18 mouse cellular contexts compared by ENCODE assay signal in the genomic region with DNA sequence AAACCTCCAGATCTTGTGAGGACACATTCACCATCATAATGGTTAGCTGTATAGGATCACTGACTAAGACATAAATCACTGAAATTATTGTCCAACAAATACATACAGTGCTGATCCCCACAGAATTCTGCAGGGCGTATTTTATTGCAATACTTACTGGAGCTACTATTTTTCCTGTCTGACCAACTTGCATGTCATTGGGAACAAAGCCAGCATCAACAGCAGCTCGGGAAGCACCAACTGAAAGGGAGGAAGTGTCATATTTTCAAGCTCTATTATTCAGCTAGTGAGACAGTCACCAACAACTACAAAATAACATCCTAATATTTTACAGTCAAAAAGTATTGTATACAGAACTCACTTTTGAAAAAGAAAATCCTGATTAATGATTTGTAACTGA. TPM values are rescaled to one million over a fixed set of nuclear protein-coding genes. Genes with fewer than 3 reads are reported as not detected.
A peak's percentile ranks its signal among the peaks of the same experiment; 100 is the strongest.
DNase-seq lines count a peak whose midpoint lies in the region; ATAC-seq lines count a peak whose summit lies in the region.
"Had no signal": no experiment of that assay in that cellular context is flagged by ENCODE, and none has a peak within 500 bp of the region (broad histone marks: within the 10 kb centered on the region; RNA-seq: fewer than 3 reads in every experiment).

No protein-coding gene starts in this region.

- ATAC-seq in heart, embryonic 11.5 days (replicated peaks; ENCODE audit: insufficient number of reproducible peaks, low FRiP score, low TSS enrichment) = no peak
- ATAC-seq: forebrain, embryonic 15.5 days; intestine, embryonic 15.5 days; Patski had no signal

- H3K4me3 ChIP-seq in heart, embryonic 11.5 days (ENCODE audit: low read depth, low read length) = no peak overlapping the region
- H3K4me3 ChIP-seq: forebrain, embryonic 15.5 days; intestine, embryonic 15.5 days; limb, embryonic 13.5 days had no signal

- H3K27me3 ChIP-seq in heart, embryonic 11.5 days (ENCODE audit: control insufficient read depth, insufficient read depth, low read length) = no peaks in the 10 kb centered on the region
- H3K27me3 ChIP-seq: forebrain, embryonic 15.5 days; intestine, embryonic 15.5 days; limb, embryonic 13.5 days; Patski had no signal

- H3K4me1 ChIP-seq in heart, embryonic 11.5 days (ENCODE audit: control insufficient read depth, insufficient read depth, low read length) = no peaks in the 10 kb centered on the region
- H3K4me1 ChIP-seq: forebrain, embryonic 15.5 days; intestine, embryonic 15.5 days; limb, embryonic 13.5 days had no signal

- H3K9me3 ChIP-seq in heart, embryonic 11.5 days (replicated peaks; ENCODE audit: control insufficient read depth, low read length) = no peaks in the 10 kb centered on the region
- H3K9me3 ChIP-seq: forebrain, embryonic 15.5 days; intestine, embryonic 15.5 days; limb, embryonic 13.5 days had no signal

- H3K36me3 ChIP-seq in heart, embryonic 11.5 days (ENCODE audit: control insufficient read depth, insufficient read depth, low read length) = 0 out of 2 replicates have a peak, but pooled peaks cover 3% of the 10 kb centered on the region
- H3K36me3 ChIP-seq: forebrain, embryonic 15.5 days; intestine, embryonic 15.5 days had no signal

- no peak overlapping the region for H3K4me2 ChIP-seq in heart, embryonic 11.5 days
- H3K4me2 ChIP-seq: forebrain, embryonic 15.5 days; intestine, embryonic 15.5 days; limb, embryonic 13.5 days had no signal

- no peak overlapping the region for H3K27ac ChIP-seq in heart, embryonic 11.5 days (ENCODE audit: low read depth, low read length)
- H3K27ac ChIP-seq: forebrain, embryonic 15.5 days; intestine, embryonic 15.5 days; limb, embryonic 13.5 days had no signal

- peak; percentile 26 to 27 for DNase-seq in heart, adult 18-20 months
- peak; percentile 12 for DNase-seq in layer of hippocampus, adult 9-10 months (ENCODE audit: low spot score)
- no peak for DNase-seq in layer of hippocampus, adult 8-10 months (ENCODE audit: low spot score in 2 of 2)
- peak; percentile 76 for DNase-seq in adipocyte (ENCODE audit: low spot score)
- peak; percentile 20 for DNase-seq in gonadal fat pad, adult 2 months (ENCODE audit: low read depth)
- no peak for DNase-seq in right cerebral cortex, postnatal 4 days
- DNase-seq in thymus, postnatal 0 days (ENCODE audit: low spot score) = no peak
- DNase-seq: cerebellum, adult 11-12 months; gastrocnemius, postnatal 25 days had no signal

- 68% methylated on average over 2 of the region's 2 CpGs for WGBS in heart, embryonic 11.5 days (ENCODE audit: insufficient replicate concordance)

- H3K9ac ChIP-seq in heart, embryonic 11.5 days (ENCODE audit: low read depth, low read length) = no peak overlapping the region
- H3K9ac ChIP-seq: forebrain, embryonic 15.5 days; intestine, embryonic 15.5 days; limb, embryonic 13.5 days had no signal

RNA-seq across cellular contexts. Expression of a gene that starts 29.9 kb away (rescaled TPM):
- 1,000 to 10,000 TPM; 1,027 to 1,034 TPM for total RNA-seq in heart, adult 18-20 months (2021)
- polyA plus RNA-seq in heart, embryonic 11.5 days (2014; fragmentation: Nextera tagmentation; extraction: Ambion mirVana) = 283 and 296 TPM in 2 replicates
- 10 to 100 TPM; 34.6 to 44.8 (median 40.8) TPM for total RNA-seq in layer of hippocampus, adult 8-10 months (2022)
- polyA plus RNA-seq in gonadal fat pad, adult 2 months (2012; rRNA removed) = 78.7 and 86.5 TPM in 2 replicates
- 253 and 257 TPM in 2 replicates for polyA plus RNA-seq in thymus, postnatal 0 days (2015; fragmentation: Nextera tagmentation; extraction: Ambion mirVana)

RNA-seq across cellular contexts. Expression of a gene that starts 56.4 kb away (rescaled TPM):
- not detected for total RNA-seq in heart, adult 18-20 months (2021)
- 0.69 and 2.1 TPM in 2 replicates for polyA plus RNA-seq in heart, embryonic 11.5 days (2014; fragmentation: Nextera tagmentation; extraction: Ambion mirVana)
- total RNA-seq in layer of hippocampus, adult 8-10 months (2022) = under 1 TPM in 1 of 4 experiments, not detected in 3; 0.41 TPM
- polyA plus RNA-seq in gonadal fat pad, adult 2 months (2012; rRNA removed) = 0.10 TPM in 1 of 2 replicates, not detected in the other
- 2.0 TPM in 2 replicates for polyA plus RNA-seq in thymus, postnatal 0 days (2015; fragmentation: Nextera tagmentation; extraction: Ambion mirVana)
- total RNA-seq: gastrocnemius, postnatal 25 days; left cerebral cortex, adult 8-10 months; megakaryocyte-erythroid progenitor cell, adult 5-6 weeks; neutrophil, adult 5-6 weeks had no signal
- polyA plus RNA-seq: cortical plate, adult 2 months had no signal

Comparison
In these comparisons a context has a peak if more than half of its experiments do, and no peak if none do; other contexts are left out.
1. DNase-seq: peak in heart, adult 18-20 months (2 of 2), layer of hippocampus, adult 9-10 months (single experiment), adipocyte (single experiment) and gonadal fat pad, adult 2 months (single experiment); none in layer of hippocampus, adult 8-10 months (0 of 2), right cerebral cortex, postnatal 4 days (single experiment) and thymus, postnatal 0 days (single experiment).